Mouse (Mus musculus) spleen, adult 2 months (tissue): ENCODE measurements at regions not wholly inside any gene's neighbourhood (a gene's known extent, or its start where the extent isn't known, plus 50 kb on each side); places are given as distances from the start of the nearest gene placed in this dataset.

Experiments used
- DNase-seq, 2 experiments: peaks; one replicate each; pipeline versions ENCODE4 v3.0.0 to v3.0.0-alpha.2; 2012 to 2021; ENCODE audit warnings: low spot score in 2 of 2, low read depth in 1 of 2
- H3K27ac ChIP-seq: fragments of 200-500 bp; 2 replicates; pipeline ENCODE4 v1.5.1; 2012; ENCODE audit warnings: low read length, inconsistent platforms; ENCODE audit not compliant: insufficient read depth
- H3K27me3 ChIP-seq: fragments of 200-500 bp; 2 replicates; pipeline ENCODE4 v1.6.1; 2012; ENCODE audit warnings: mild to moderate bottlenecking, moderate library complexity, low read length, inconsistent platforms; ENCODE audit not compliant: control insufficient read depth, insufficient read depth
- H3K36me3 ChIP-seq: fragments of 200-500 bp; 2 replicates; pipeline ENCODE4 v1.6.1; 2012; ENCODE audit warnings: mild to moderate bottlenecking, low read length, inconsistent platforms; ENCODE audit not compliant: control insufficient read depth, insufficient read depth
- H3K4me1 ChIP-seq: fragments of 200-500 bp; 2 replicates; pipeline ENCODE4 v1.6.1; 2011; ENCODE audit warnings: inconsistent platforms; ENCODE audit not compliant: control insufficient read depth, insufficient read depth, insufficient read length
- H3K4me3 ChIP-seq: fragments of 200-500 bp; 2 replicates; pipeline ENCODE4 v1.5.1; 2011; ENCODE audit warnings: mild to moderate bottlenecking, inconsistent platforms; ENCODE audit not compliant: insufficient read depth, insufficient read length; ENCODE audit errors: extremely low read depth
- CTCF ChIP-seq: fragments of 200-500 bp; IDR thresholded peaks from 2 replicates; pipeline ENCODE4 v1.5.1; 2011; ENCODE audit warnings: mild to moderate bottlenecking, inconsistent platforms; ENCODE audit not compliant: insufficient read depth, insufficient read length, insufficient replicate concordance; ENCODE audit errors: extremely low read depth
- POLR2A ChIP-seq: fragments of 200-500 bp; IDR thresholded peaks from 2 replicates; pipeline ENCODE4 v1.6.1; 2011; ENCODE audit warnings: low read depth, low read length, inconsistent platforms
- WGBS: fragments of 180-500 bp; shearing (Covaris S2); methylation state at CpG from one replicate; pipeline ENCODE4 v1.1.7; 2018; 5-methylcytosine and 5-hydroxymethylcytosine counted together

GRCm38 (mm10) chr16:77279495-77279894 lies 266.0 kb downstream of the Usp25 start:
- no peak for TF ChIP-seq POLR2A
- no peak for TF ChIP-seq CTCF
- WGBS, result 77% methylated on average over 2 of the region's 2 CpGs

GRCm38 (mm10) chr16:77273306-77273705 lies 259.8 kb downstream of the Usp25 start:
- Histone ChIP-seq H3K4me1 (no peaks in the 10 kb centered on the region), H3K27ac (no peak overlapping the region), H3K27me3 (no peaks in the 10 kb centered on the region), H3K4me3 (no peak overlapping the region), H3K36me3 (no peaks in the 10 kb centered on the region)
- TF ChIP-seq CTCF, result no peak
- TF ChIP-seq POLR2A, result no peak
- WGBS, result 87% methylated on average over 3 of the region's 3 CpGs
- no peak for DNase-seq

More at GRCm38 (mm10) chr16:77279495-77279894, 266.0 kb downstream of the Usp25 start:
- H3K36me3 ChIP-seq, result no peaks in the 10 kb centered on the region
- no peaks in the 10 kb centered on the region for H3K27me3 ChIP-seq
- DNase-seq, result no peak
- H3K27ac ChIP-seq, result no peak overlapping the region
- H3K4me1 ChIP-seq, result no peaks in the 10 kb centered on the region
- H3K4me3 ChIP-seq, result no peak overlapping the region

GRCm38 (mm10) chr16:77268926-77269325 lies 255.4 kb downstream of the Usp25 start:
- TF ChIP-seq POLR2A, result no peak
- TF ChIP-seq CTCF, result no peak
- Histone ChIP-seq H3K4me3 (no peak overlapping the region), H3K27ac (no peak overlapping the region), H3K4me1 (no peaks in the 10 kb centered on the region), H3K36me3 (no peaks in the 10 kb centered on the region), H3K27me3 (no peaks in the 10 kb centered on the region)
- DNase-seq, result no peak
- 48% methylated on average over 2 of the region's 2 CpGs for WGBS

- DNase-seq, result no peak
Observed at GRCm38 (mm10) chr16:77267679-77268078, 254.2 kb downstream of the Usp25 start.

GRCm38 (mm10) chr16:77252349-77252748 lies 238.8 kb downstream of the Usp25 start:
- no peaks in the 10 kb centered on the region for H3K27me3 ChIP-seq
- no peak overlapping the region for H3K4me3 ChIP-seq
- no peaks in the 10 kb centered on the region for H3K4me1 ChIP-seq
- 43% methylated on average over 3 of the region's 3 CpGs for WGBS
- DNase-seq, result no peak
- TF ChIP-seq CTCF (no peak), POLR2A (no peak)
- H3K36me3 ChIP-seq, result no peaks in the 10 kb centered on the region
- no peak overlapping the region for H3K27ac ChIP-seq

More at GRCm38 (mm10) chr16:77267679-77268078, 254.2 kb downstream of the Usp25 start:
- H3K36me3 ChIP-seq, result no peaks in the 10 kb centered on the region
- no peak overlapping the region for H3K27ac ChIP-seq
- no peaks in the 10 kb centered on the region for H3K4me1 ChIP-seq
- no peak overlapping the region for H3K4me3 ChIP-seq
- no peaks in the 10 kb centered on the region for H3K27me3 ChIP-seq
- no peak for TF ChIP-seq POLR2A
- no peak for TF ChIP-seq CTCF

GRCm38 (mm10) chr16:77251422-77251821 lies 237.9 kb downstream of the Usp25 start:
- TF ChIP-seq POLR2A (no peak), CTCF (no peak)
- DNase-seq, result no peak
- Histone ChIP-seq H3K27ac (no peak overlapping the region), H3K4me1 (no peaks in the 10 kb centered on the region), H3K27me3 (no peaks in the 10 kb centered on the region), H3K36me3 (no peaks in the 10 kb centered on the region), H3K4me3 (no peak overlapping the region)
- 59% methylated on average over 3 of the region's 3 CpGs for WGBS

GRCm38 (mm10) chr16:77240876-77241275 lies 227.4 kb downstream of the Usp25 start:
- Histone ChIP-seq H3K36me3 (no peaks in the 10 kb centered on the region), H3K27me3 (no peaks in the 10 kb centered on the region), H3K4me1 (no peaks in the 10 kb centered on the region), H3K27ac (no peak overlapping the region), H3K4me3 (no peak overlapping the region; the same call in 1 of the 2 replicates)
- no peak for DNase-seq
- WGBS, result 88% methylated on average over 6 of the region's 6 CpGs
- TF ChIP-seq CTCF (no peak), POLR2A (no peak)
